Mouse (Mus musculus): ENCODE data around the gene Dmgdh.

The Dmgdh gene

DNA sequence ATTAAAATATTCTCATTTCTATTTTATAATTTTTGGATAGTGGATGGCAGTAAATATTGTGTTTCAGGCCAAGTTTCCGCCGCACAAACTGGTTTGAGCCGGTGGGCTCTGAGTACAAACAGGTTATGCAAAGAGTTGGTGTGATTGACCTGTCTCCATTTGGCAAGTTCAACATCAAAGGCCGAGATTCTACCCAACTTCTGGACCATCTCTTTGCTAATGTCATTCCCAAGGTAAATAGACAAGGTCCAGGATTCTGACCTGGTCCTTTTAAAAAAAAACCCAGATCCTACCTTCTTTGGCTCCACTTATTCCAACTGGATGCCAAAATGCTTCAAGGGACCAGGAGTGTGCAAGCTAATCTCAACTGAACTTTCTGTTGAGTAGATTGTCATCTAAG, 37.0 kb downstream of the Dmgdh start:
- DNase-seq = no peak

DNA sequence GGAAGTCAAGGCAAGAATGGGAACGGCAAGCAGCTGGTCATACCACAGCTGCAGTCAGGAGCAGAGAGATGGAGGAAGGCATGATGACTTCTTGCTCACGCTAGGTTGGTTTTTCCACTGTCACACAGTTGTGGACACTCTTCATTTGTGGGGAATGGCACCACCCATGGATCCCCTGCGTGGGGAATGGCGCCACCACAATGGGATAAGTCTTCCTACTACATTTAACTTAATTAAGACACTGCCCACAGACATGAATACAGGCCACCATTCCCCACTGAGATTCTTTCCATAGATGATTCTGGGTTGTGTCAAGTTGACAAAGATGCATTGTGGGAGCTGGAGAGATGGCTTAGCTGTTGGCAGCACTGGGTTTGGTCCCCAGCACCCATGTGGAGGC, 38.1 kb downstream of the Dmgdh start:
- no peak for DNase-seq

DNA sequence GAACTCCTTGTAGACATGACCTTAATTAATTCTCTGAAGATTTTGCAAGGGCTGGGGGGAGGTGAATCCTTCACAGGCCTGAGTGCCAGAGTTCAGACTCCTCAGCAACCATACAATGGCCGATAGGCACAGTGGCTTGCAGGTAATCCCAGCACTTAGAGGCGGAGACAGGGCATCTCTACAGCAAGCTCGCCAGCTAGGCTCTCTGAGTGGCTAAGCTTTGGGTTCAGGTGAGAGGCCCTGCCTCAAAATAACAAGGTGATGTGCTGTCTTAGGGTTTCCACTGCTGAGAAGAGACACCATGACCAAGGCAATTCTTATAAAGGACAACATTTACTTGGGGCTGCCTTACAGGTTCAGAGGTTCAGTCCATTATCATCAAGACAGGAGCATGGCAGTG, 39.6 kb downstream of the Dmgdh start:
- DNase-seq = no peak

DNA sequence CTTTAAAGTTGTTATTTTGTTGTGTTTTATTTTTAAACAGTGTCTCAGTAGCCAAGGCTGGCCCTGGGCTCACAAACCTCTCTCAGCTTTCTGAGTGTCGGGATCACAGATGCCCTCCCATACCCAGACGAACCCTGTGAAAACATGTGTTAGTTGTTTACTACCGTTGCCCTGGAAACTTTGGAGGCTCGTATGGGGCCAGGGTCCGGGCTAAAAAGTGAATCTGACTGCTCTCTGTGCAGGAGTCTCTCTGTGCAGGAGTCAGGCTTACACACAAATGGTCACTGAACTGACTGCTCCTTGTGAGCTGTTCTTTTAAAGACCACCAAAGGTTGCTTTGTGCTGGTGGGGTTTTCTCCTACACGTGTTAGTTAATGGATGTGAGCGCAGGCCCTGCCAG, 42.9 kb downstream of the Dmgdh start:
- no peak for DNase-seq

DNA sequence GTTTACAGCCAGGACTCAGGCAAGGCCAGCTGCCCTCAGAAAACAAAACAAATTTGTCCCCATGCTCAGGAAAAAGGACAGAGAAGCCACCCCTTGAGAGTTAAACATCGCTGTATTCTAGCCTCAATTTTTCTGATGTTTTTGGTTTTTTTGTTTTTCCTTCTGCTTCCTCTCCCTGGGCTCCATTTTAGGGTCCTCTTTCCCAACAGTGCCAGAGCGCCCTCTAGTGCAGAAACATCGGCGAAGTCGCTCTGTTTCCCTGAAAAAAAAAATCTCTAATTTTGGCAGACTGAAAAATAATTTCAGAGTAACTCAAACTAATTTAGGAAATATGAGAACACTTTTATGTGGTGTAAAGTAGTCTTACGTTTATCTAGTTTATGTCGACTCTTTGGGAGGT, 44.7 kb downstream of the Dmgdh start:
- peak; percentile 83 for DNase-seq

DNA sequence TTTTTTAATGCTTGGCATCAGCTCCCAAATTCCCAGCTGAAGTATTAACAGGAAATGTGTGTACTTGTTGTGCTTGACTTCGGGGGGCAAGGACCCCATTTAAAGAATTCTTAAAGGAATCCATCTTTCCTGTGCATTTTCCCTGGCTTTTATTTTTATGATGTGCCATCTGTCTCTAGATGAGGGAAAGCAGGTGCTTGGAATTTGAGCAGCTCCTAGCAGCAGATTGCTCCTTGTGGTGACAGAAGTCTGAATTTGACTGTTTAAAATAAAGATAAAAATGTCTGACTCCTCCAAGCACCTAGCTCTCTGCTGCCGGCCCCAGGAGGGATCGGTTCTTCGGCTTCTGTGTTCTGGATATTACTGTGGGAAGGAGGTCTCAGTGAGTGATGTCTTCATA, 47.7 kb downstream of the Dmgdh start:
- no peak for DNase-seq

DNA sequence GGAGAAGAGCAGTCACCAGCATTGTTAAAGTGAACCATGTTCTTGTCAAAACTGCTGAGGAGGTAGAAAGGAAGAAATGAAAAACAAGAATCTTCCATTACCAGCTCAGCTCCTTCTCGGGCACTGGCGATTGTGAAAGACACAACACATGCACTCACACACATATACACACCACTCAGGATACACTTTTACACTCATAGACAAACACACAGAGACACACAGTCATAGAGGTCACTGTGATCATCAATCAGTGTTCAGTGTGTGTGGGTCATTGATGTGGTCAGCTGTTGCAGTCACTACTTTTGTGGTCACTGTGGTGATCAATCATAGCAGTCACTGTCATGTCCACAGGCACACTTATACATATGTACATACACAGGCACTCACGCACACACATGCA, 49.2 kb downstream of the Dmgdh start:
- no peak for DNase-seq

DNA sequence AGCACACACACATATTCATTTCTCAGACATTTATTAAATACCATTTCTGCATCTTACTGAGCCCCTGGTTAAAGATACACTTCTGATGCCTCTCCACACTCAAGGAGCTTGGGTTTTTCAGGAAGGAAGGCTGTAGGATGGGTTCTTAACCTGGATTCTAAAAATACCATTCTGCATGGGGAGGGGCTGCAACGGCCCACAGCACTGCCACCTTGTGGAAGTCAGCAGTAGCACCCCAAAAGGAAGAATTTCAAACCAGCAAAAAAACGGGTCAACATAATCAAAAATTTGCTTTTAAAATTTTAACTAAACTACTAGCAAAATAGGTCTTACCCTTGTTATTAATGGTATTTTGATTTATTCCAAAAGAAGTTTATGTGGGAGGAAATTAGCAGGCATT, 50.0 kb downstream of the Dmgdh start:
- DNase-seq = peak; percentile 49

DNA sequence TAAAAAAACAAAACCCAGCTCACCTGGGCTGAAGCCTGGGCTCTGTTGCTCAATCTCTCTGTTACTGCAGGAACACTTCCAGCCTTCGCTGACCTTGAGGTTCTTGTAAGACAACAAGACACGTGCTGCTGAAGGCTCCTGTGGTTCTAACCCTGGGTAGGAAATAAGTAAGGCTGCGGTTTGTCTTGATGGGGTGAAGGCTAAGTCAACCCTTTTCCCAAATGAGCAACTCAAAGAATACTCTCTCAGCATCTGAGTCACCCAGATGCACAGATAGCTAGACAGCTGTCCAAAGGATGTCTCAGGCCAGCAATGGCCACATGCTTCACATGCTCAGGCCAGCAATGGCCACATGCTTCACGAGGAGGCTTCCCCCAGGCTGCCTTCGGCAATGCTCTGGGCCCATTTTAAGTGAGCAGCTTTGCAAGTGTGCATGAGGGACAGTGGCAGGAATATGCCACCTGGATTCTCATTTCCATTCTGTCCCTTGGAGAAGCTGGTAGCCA, 61.0 kb downstream of the Dmgdh start:
- no peak for DNase-seq

DNA sequence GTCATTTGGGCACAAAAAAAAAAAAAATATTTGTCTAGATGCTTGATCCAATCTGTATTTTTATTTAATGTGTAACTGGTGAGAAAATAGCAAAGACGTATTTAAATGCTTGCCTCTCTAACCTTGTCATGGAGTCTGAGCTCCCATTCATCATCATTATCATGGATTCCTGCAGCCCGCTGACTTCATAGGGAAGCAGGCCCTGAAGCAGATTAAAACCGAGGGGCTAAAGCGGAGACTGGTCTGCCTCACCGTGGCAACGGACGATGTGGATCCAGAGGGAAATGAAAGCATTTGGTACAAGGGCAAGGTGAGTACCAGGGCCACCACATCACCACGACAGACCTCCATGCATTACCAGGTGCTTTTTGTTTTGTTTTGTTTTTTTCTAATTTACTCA, 69.9 kb downstream of the Dmgdh start:
- no peak for DNase-seq

DNA sequence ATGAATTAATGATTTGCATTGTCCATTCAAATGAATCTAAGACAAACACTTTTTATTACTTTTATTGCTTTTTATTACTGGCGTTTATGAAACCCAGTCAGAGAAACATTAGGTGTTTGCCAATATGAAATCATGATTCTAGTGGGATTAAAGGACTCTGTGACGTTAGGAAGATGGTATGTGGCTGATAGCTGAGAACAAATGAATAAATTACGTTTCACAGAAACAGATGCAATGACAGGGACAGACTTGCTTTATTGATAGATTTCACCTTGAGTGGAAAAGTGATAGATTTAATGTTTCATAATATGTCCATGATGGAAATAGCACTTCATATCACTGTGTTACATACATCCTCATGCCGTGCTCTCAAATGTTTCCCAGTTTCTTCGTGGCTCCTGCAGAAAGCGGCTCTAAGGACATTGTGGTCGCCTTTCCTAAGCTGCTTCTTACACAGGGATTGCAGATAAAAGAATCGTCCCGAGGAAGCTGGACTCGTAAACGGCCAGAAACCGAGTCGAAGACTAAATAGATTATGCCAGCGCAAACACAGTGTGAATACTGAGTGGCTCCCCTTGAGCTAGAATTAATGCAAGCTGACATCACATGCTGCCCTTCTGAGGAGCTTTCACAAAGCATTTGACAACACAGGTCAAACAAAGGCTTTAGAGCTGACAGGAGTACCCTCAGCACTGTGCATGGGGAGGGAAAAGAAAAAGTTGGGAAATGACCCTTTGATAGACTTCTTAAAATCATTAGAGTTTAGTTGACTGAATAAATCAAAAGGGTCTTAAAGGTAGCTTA, 78.6 kb downstream of the Dmgdh start:
- no peak for DNase-seq

DNA sequence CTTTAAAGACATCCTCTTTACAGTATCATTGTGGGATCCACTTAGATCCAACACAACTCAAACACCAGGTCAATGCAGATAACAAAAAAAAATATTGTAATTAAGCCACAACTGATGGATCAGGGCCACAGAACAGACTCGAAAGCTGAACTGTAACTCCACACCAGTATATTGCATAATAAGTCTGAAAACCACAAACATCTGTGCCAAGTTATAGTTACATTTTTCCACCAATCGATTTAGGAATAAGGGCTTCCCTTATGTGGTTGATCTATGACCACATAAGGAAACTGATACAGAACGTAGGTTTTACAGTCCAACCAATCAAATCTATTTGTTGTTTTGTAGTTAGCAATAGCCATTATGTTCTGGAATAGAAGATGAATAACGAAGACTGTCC, 80.9 kb downstream of the Dmgdh start:
- no peak for DNase-seq

DNA sequence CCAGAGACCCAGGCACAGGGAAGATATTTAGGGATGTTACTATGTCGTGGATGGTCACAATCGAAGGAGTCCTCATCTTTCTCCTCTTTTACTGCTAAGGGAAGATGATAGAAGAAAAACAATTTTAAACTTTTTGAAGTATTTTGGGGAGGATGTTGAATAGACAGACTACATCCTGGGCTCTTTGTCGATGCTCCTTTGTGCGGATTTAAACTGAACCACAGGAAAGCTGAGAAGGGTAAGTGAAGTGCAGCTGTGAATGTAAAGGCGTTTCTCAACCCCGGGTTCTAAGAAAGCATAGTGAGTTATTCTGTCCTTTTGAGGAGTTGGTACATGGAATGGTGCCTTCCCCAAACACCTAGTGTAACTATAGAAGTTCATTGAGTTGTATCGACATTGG, 82.4 kb downstream of the Dmgdh start:
- DNase-seq = no peak

DNA sequence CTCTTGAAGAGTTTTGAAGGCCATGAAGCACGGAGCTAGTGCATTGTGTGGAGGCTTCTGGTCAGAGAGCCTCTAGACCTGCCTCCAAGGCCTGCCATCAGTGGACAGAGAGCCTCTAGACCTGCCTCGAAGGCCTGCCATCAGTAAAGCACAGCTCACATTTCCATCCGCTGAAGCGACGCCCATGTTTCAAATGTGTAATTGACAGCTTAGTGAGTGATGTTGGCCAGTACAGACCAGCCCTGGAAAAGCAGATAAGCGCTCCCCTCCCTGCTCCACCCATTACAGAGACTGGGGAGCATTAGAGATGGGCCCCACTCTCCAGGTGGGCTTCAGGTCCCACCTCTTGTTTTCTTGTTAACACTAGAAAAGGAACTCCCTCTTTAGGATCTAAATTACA, 83.3 kb downstream of the Dmgdh start:
- DNase-seq = no peak

DNA sequence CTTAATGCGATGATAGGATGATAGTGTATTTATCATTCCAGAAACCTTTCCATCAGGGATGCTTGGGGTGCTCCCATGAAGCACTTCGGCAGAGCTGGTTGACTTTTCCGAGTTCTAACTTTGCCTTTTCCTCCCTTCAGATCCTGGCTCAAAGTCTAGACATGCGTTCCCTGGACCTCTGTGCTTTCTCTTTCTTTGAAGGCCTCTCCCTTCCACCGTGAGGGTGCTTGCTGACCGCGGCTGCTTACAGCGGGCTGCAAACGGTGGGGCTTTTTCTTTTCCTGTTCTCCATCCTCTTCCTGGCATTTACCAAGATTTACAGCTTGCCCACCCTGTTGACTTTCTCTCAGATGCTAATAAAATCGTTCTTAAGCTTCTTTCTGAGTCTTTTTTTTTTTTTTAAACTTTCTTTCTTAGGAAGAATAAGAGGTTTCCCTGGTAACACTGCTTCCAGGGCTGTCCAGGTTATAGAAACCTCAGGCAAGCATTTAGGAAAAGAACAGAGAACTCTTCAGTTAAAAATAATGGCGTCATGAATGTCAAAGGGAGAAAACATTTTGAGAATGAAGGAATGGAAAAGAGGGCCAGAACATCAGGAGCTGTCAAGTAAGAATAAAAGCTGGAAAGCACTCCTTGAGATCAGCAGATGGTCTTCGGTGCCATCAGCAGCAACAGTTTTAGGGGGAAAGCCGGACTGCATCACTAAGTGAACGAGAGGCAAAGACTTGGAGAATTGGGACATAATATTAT, 84.1 kb downstream of the Dmgdh start:
- no peak for DNase-seq

DNA sequence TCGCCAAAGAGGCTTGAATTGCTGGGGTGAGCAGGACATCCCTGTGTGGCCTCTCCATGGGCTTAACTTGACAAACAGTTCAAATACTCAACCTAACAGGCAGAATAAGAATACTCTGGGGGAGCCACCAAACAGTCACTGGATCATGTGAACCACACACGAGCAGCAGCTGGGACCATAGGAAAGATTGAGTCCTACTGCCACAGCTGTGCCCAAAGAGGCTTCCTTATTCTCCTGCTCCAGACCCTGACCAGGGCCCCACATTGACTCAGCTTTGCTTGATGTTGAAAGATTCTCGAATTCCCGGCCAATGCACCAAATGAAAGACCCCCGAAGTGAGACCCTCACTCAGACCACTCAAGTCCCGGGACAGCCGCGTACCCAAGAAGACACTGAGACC, 87.6 kb downstream of the Dmgdh start:
- DNase-seq = no peak

DNA sequence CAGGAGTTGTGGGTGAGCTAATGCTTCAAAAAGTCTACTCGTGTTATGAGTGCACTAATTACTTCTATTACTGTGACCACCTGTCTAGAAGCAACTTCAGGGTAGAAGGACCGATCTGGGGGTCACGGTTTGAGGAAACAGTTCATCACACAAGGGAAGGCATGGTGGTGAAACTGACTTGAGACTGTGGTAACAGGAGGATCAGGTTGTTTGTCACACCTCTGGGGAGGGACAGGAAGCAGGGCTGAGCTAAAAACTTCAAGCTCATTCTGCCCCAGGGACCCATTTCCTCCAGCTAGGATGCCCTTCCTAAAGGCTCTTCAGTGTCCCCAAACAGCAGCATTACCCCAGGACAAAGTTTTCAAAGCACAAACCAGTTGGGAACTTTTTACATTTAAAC, 88.6 kb downstream of the Dmgdh start:
- no peak for DNase-seq

DNA sequence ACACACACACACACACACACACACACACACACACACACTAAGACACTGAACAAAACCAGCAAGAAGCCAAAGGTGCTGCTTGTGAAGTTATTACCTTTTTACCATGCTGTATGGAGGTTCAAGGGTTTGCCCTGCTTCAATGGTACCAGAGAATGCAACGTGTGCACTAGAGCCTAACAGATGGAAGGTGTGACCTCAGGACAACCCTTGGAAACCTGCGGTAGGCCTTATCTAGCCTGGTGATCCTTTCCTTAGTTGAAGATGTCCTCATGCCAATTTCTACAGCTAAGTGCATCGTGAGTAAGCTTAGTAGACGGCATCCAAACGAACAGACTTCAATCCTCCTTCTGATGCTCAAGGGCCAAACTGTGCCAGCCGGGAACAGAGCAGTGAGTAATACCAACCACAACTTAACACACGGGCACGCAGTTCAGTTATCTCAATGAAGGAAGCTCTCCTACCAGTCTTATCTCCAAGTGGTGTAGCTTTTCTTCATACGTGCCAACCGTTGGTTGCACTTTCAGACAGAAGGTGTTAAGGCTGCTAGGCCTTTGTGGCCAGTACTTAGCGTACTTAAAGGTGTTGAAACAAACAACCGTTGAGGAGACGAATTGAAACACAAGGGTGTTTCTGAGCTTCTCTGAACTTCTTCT, 90.2 kb downstream of the Dmgdh start:
- no peak for DNase-seq

DNA sequence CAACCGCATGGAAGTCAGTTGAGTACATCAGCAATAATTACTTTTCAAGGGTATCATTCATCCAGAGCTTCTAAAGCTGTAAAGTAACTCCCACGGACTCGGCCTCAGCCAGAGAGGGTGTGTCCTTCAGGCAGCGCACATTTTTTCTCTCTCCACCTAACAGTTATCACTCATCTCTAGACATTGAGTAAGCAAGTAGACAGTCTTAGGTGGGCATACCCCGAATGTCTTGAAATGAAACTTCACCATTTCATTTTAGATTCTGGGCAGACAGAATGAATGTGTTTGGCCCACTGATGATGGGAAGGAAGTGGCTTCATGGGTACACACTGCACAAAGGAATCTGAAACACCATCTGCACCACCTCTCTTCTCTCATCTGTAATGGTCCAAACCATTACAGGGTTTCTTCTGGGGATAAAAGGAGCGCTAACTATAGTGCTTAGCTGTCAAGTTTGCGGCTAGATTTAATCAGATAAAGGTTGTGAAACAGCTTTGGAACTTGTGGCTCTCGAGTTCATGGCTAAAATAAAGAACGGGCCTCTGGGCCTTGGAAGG, 96.9 kb downstream of the Dmgdh start:
- no peak for DNase-seq

DNA sequence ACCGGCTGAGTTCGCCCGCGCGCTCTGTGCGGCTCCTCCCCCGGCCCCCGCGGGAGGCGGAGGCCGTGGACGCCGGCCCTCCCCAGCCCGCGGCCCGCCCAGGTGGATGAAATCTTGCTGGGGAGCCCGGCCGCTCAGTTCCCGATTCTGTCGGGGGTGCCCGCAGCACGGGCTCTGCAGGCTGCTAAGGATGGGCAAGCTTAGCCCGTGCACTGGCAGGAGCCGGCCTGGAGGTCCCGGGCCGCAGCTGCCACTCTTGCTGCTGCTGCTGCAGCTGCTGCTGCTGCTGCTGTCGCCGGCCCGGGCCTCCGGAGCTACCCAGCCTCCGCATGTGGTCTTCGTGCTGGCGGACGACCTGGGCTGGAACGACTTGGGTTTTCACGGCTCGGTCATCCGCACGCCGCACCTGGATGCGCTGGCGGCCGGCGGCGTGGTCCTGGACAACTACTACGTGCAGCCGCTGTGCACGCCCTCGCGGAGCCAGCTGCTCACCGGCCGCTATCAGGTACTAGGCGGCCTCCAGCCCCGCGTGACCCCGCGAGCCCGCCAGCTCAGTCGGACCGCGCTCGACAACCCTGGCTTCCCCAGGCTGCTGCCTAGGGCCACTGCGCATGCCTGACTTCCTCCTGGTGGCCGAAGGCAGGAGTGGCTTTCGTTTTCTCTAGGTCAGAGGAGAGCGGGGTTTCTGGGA, 97.5 kb downstream of the Dmgdh start, which contains the start of gene Arsb:
Arsb (plus strand) TSS at position 43 of the 691 bp plus-strand sequence.
- peak; percentile 80 for DNase-seq

DNA sequence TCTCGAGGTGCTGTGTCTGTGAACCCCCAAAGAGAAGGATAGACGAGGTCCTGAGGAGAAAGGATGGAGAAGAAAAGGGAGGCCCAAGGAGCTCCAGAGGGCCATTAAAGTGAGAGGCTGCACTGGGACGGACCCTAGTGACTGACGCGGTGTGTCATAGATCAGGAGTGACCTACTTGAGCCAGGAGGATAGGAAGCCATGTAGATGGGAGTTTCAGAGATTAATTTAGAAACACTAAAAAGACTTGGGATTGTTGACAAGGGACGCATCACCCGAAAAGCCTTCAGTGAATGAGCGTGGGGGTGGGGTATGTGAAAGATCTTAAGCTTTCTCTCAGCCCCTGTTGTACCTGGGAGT, 98.0 kb downstream of the Dmgdh start:
- no peak for DNase-seq

DNA sequence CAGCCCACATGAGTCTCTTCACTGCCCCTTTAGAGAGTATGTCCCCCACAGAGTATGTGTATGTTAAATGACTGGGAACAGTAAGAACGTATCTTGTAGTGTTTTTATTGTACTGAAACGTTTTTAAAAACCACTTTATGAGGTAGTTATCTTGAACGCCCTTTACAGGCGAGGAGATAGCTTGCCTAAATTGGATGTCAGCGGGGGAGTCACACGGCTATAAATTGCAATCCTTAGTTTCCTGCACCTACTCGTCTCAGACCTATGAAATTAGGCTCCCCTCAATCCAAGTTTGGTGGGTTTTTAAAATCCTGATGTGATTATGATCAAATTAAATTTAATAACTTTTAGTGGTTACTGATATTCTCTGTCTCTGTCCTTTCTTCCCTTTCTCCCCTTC, 98.6 kb downstream of the Dmgdh start:
- DNase-seq = no peak
